Mouse (Mus musculus): ENCODE results near the gene Gabarap. TPM values are rescaled to one million over a fixed set of nuclear protein-coding genes. Genes with fewer than 3 reads are reported as not detected.

Gabarap gene
- polyA plus RNA-seq, 1 experiment from 2014 or later = 670 TPM

MicroRNA genes within 50 kb of the gene (microRNA counts, 519-probe panel; counts per million panel counts)
- 177 counts per million, percentile 53 among the panel's probes with 10 or more counts for microRNA mmu-miR-324-3p
- 3,995 counts per million, percentile 78 among the panel's probes with 10 or more counts for microRNA mmu-miR-324-5p

Small RNA genes within 50 kb of the gene (microRNA-seq; reads per million reads assigned to microRNA genes)
- not detected for gene Gm44349
- 4,085 reads per million, percentile 88 among the genes with 10 or more reads in this experiment for gene Mir324

Other genes with a start within 250 kb of the Gabarap start
- 23.2 and 24.1 TPM in 2 replicates for gene Polr2a, start 232.5 kb upstream of the Gabarap start, polyA plus RNA-seq (2015; fragmentation: Nextera tagmentation; extraction: Ambion mirVana)
- 0.26 and 0.58 TPM in 2 replicates for gene Slc35g3, start 229.2 kb upstream of the Gabarap start, polyA plus RNA-seq (2015; fragmentation: Nextera tagmentation; extraction: Ambion mirVana)
- 1.6 and 1.8 TPM in 2 replicates for gene Zbtb4, start 225.2 kb upstream of the Gabarap start, polyA plus RNA-seq (2015; fragmentation: Nextera tagmentation; extraction: Ambion mirVana)
- 1.5 TPM in 2 replicates for gene Chrnb1, start 195.2 kb upstream of the Gabarap start, polyA plus RNA-seq (2015; fragmentation: Nextera tagmentation; extraction: Ambion mirVana)
- 3.3 and 3.8 TPM in 2 replicates for gene Fgf11, start 189.3 kb upstream of the Gabarap start, polyA plus RNA-seq (2015; fragmentation: Nextera tagmentation; extraction: Ambion mirVana)
- gene Tmem102, start 185.5 kb upstream of the Gabarap start, polyA plus RNA-seq (2015; fragmentation: Nextera tagmentation; extraction: Ambion mirVana) = 0.39 and 1.00 TPM in 2 replicates
- gene Gm39566, start 175.8 kb upstream of the Gabarap start, polyA plus RNA-seq (2015; fragmentation: Nextera tagmentation; extraction: Ambion mirVana) = not detected in 2 replicates
- gene Spem2, start 172.7 kb upstream of the Gabarap start, polyA plus RNA-seq (2015; fragmentation: Nextera tagmentation; extraction: Ambion mirVana) = not detected in 2 replicates
- gene Spem1, start 169.0 kb upstream of the Gabarap start, polyA plus RNA-seq (2015; fragmentation: Nextera tagmentation; extraction: Ambion mirVana) = 0.37 and 0.52 TPM in 2 replicates
- 16.6 and 17.0 TPM in 2 replicates for gene Nlgn2, start 153.4 kb upstream of the Gabarap start, polyA plus RNA-seq (2015; fragmentation: Nextera tagmentation; extraction: Ambion mirVana)
- 340 and 360 TPM in 2 replicates for gene Tmem256, start 152.6 kb upstream of the Gabarap start, polyA plus RNA-seq (2015; fragmentation: Nextera tagmentation; extraction: Ambion mirVana)
- 44.1 and 45.4 TPM in 2 replicates for gene Plscr3, start 144.8 kb upstream of the Gabarap start, polyA plus RNA-seq (2015; fragmentation: Nextera tagmentation; extraction: Ambion mirVana)
- gene Tnk1, start 132.4 kb upstream of the Gabarap start, polyA plus RNA-seq (2015; fragmentation: Nextera tagmentation; extraction: Ambion mirVana) = 0.09 and 0.20 TPM in 2 replicates
- not detected in 2 replicates for gene Tmem95, start 113.1 kb upstream of the Gabarap start, polyA plus RNA-seq (2015; fragmentation: Nextera tagmentation; extraction: Ambion mirVana)
- gene Kctd11, start 109.7 kb upstream of the Gabarap start, polyA plus RNA-seq (2015; fragmentation: Nextera tagmentation; extraction: Ambion mirVana) = 1.3 and 1.4 TPM in 2 replicates
- 0.28 and 0.34 TPM in 2 replicates for gene Acap1, start 95.6 kb upstream of the Gabarap start, polyA plus RNA-seq (2015; fragmentation: Nextera tagmentation; extraction: Ambion mirVana)
- 19.1 and 20.3 TPM in 2 replicates for gene 2810408A11Rik, start 90.2 kb upstream of the Gabarap start, polyA plus RNA-seq (2015; fragmentation: Nextera tagmentation; extraction: Ambion mirVana)
- 15.5 and 20.2 TPM in 2 replicates for gene Neurl4, start 90.1 kb upstream of the Gabarap start, polyA plus RNA-seq (2015; fragmentation: Nextera tagmentation; extraction: Ambion mirVana)
- 90.1 and 93.2 TPM in 2 replicates for gene Gps2, start 77.3 kb upstream of the Gabarap start, polyA plus RNA-seq (2015; fragmentation: Nextera tagmentation; extraction: Ambion mirVana)
- 1,467 and 1,510 TPM in 2 replicates for gene Eif5a, start 69.2 kb upstream of the Gabarap start, polyA plus RNA-seq (2015; fragmentation: Nextera tagmentation; extraction: Ambion mirVana)
- gene Ybx2, start 55.3 kb upstream of the Gabarap start, polyA plus RNA-seq (2015; fragmentation: Nextera tagmentation; extraction: Ambion mirVana) = 4.5 and 6.0 TPM in 2 replicates
- 9.3 and 12.6 TPM in 2 replicates for gene Slc2a4, start 43.0 kb upstream of the Gabarap start, polyA plus RNA-seq (2015; fragmentation: Nextera tagmentation; extraction: Ambion mirVana)
- gene Cldn7, start 26.4 kb upstream of the Gabarap start, polyA plus RNA-seq (2015; fragmentation: Nextera tagmentation; extraction: Ambion mirVana) = 0.59 and 1.4 TPM in 2 replicates
- 21.1 and 24.3 TPM in 2 replicates for gene Ctdnep1, start 10.0 kb upstream of the Gabarap start, polyA plus RNA-seq (2015; fragmentation: Nextera tagmentation; extraction: Ambion mirVana)
- 157 and 164 TPM in 2 replicates for gene Elp5, start 8.6 kb upstream of the Gabarap start, polyA plus RNA-seq (2015; fragmentation: Nextera tagmentation; extraction: Ambion mirVana)
- gene Phf23, start 4.6 kb downstream of the Gabarap start, polyA plus RNA-seq (2015; fragmentation: Nextera tagmentation; extraction: Ambion mirVana) = 78.5 and 79.9 TPM in 2 replicates
- gene Dvl2, start 9.5 kb downstream of the Gabarap start, polyA plus RNA-seq (2015; fragmentation: Nextera tagmentation; extraction: Ambion mirVana) = 31.8 and 35.4 TPM in 2 replicates
- gene Acadvl, start 24.3 kb downstream of the Gabarap start, polyA plus RNA-seq (2015; fragmentation: Nextera tagmentation; extraction: Ambion mirVana) = 48.7 and 51.3 TPM in 2 replicates
- 26.2 and 31.1 TPM in 2 replicates for gene Dlg4, start 25.8 kb downstream of the Gabarap start, polyA plus RNA-seq (2015; fragmentation: Nextera tagmentation; extraction: Ambion mirVana)
- gene Asgr1, start 62.9 kb downstream of the Gabarap start, polyA plus RNA-seq (2015; fragmentation: Nextera tagmentation; extraction: Ambion mirVana) = 0.37 and 0.59 TPM in 2 replicates
- gene Asgr2, start 101.5 kb downstream of the Gabarap start, polyA plus RNA-seq (2015; fragmentation: Nextera tagmentation; extraction: Ambion mirVana) = not detected in 2 replicates
- gene Mgl2, start 139.2 kb downstream of the Gabarap start, polyA plus RNA-seq (2015; fragmentation: Nextera tagmentation; extraction: Ambion mirVana) = 0.32 TPM in 1 of 2 replicates, not detected in the other
- gene Clec10a, start 165.1 kb downstream of the Gabarap start, polyA plus RNA-seq (2015; fragmentation: Nextera tagmentation; extraction: Ambion mirVana) = 0.53 TPM in 1 of 2 replicates, not detected in the other
- gene Slc16a11, start 221.6 kb downstream of the Gabarap start, polyA plus RNA-seq (2015; fragmentation: Nextera tagmentation; extraction: Ambion mirVana) = 1.8 and 2.2 TPM in 2 replicates
- gene Slc16a13, start 229.9 kb downstream of the Gabarap start, polyA plus RNA-seq (2015; fragmentation: Nextera tagmentation; extraction: Ambion mirVana) = 13.4 and 14.8 TPM in 2 replicates
- gene Bcl6b, start 238.7 kb downstream of the Gabarap start, polyA plus RNA-seq (2015; fragmentation: Nextera tagmentation; extraction: Ambion mirVana) = 4.3 and 4.7 TPM in 2 replicates
- 226 and 229 TPM in 2 replicates for gene 0610010K14Rik, start 246.8 kb downstream of the Gabarap start, polyA plus RNA-seq (2015; fragmentation: Nextera tagmentation; extraction: Ambion mirVana)
- gene Gm21988, start 248.7 kb downstream of the Gabarap start, polyA plus RNA-seq (2015; fragmentation: Nextera tagmentation; extraction: Ambion mirVana) = 10.7 and 12.1 TPM in 2 replicates
- 227 and 236 TPM in 2 replicates for gene Rnasek, start 248.7 kb downstream of the Gabarap start, polyA plus RNA-seq (2015; fragmentation: Nextera tagmentation; extraction: Ambion mirVana)

Measured in forebrain, embryonic 13.5 days (tissue).